Mouse (Mus musculus): ENCODE results near the gene Cap2. TPM values are rescaled to one million over a fixed set of nuclear protein-coding genes. Genes with fewer than 3 reads are reported as not detected.

Gene Cap2
- polyA plus RNA-seq, 1 experiment from 2014 or later: 5.7 TPM

DNA sequence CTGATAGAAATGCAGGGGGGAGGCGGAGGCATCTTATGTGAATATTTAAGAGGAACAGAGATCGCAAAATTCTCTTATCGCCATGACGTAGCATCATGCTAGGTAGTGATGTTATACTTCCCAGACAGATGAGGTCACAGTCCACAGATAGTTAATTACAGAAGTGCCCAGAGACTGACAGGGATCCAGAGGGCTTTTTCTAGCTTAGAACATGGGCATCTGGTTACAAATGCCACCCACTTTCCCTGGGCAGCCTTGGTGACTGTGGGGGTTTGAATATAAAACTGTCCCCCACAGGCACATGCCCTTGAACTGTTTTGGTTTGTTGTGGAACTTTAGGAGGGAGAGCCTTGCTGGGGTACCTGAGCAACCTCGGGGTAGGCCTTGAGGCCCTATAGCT lies 87.0 kb downstream of the Cap2 start:
- 92% methylated on average over 5 of the region's 5 CpGs for WGBS
- Histone ChIP-seq H3K27me3 (ENCODE audit: control insufficient read depth, insufficient read depth, low read length) (no peaks in the 10 kb centered on the region), H3K27ac (ENCODE audit: low read depth, low read length) (no peak overlapping the region), H3K9ac (replicated peaks; ENCODE audit: low read depth, low read length) (no peak overlapping the region), H3K36me3 (ENCODE audit: control insufficient read depth, insufficient read depth, low read length) (no peaks in the 10 kb centered on the region), H3K4me3 (ENCODE audit: low read depth, low read length) (no peak overlapping the region), H3K4me2 (ENCODE audit: low read depth, low read length) (no peak overlapping the region), H3K4me1 (ENCODE audit: control insufficient read depth, insufficient read depth, low read length) (no peaks in the 10 kb centered on the region), H3K9me3 (ENCODE audit: control insufficient read depth, low read length) (no peaks in the 10 kb centered on the region)
- no peak for ATAC-seq (ENCODE audit: low read depth)

- no peak overlapping the region for H3K9ac ChIP-seq (replicated peaks; ENCODE audit: low read depth, low read length)
- ATAC-seq (ENCODE audit: low read depth): no peak
- no peak overlapping the region for H3K4me2 ChIP-seq (ENCODE audit: low read depth, low read length)
- H3K9me3 ChIP-seq (ENCODE audit: control insufficient read depth, low read length): no peaks in the 10 kb centered on the region
- WGBS: 91% methylated on average over 4 of the region's 4 CpGs
- H3K27me3 ChIP-seq (ENCODE audit: control insufficient read depth, insufficient read depth, low read length): no peaks in the 10 kb centered on the region
- H3K4me1 ChIP-seq (ENCODE audit: control insufficient read depth, insufficient read depth, low read length): no peaks in the 10 kb centered on the region
- H3K4me3 ChIP-seq (ENCODE audit: low read depth, low read length): no peak overlapping the region
- H3K27ac ChIP-seq (ENCODE audit: low read depth, low read length): no peak overlapping the region
- H3K36me3 ChIP-seq (ENCODE audit: control insufficient read depth, insufficient read depth, low read length): no peaks in the 10 kb centered on the region
Observed at GRCm38 (mm10) chr13:46590885-46591284, 89.2 kb downstream of the Cap2 start.

DNA sequence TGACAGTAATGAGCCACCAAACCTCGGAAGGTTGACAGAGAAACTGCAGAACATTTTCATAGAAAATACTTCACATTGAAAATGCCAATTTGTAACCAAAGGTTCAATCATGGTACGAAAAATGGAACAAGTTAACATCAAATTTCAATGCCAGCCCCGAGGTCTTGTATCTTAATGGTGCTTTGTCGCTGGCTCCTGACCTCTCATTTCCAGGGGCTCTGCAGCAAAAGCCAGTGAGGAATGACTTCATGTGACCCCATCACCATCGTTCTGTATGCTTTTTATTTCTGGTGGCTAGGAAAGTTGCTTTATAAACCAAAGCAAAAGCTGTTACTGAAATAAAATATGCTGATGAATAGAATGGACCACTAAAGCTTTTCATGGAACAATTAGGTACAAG lies 99.0 kb downstream of the Cap2 start:
- no peaks in the 10 kb centered on the region for H3K9me3 ChIP-seq (ENCODE audit: control insufficient read depth, low read length)
- no peaks in the 10 kb centered on the region for H3K27me3 ChIP-seq (ENCODE audit: control insufficient read depth, insufficient read depth, low read length)
- no peaks in the 10 kb centered on the region for H3K4me1 ChIP-seq (ENCODE audit: control insufficient read depth, insufficient read depth, low read length)
- WGBS: 89% methylated on average over 5 of the region's 5 CpGs
- no peak overlapping the region for H3K27ac ChIP-seq (ENCODE audit: low read depth, low read length)
- H3K36me3 ChIP-seq (ENCODE audit: control insufficient read depth, insufficient read depth, low read length): no peaks in the 10 kb centered on the region
- ATAC-seq (ENCODE audit: low read depth): no peak
- H3K4me3 ChIP-seq (ENCODE audit: low read depth, low read length): no peak overlapping the region
- no peak overlapping the region for H3K4me2 ChIP-seq (ENCODE audit: low read depth, low read length)
- no peak overlapping the region for H3K9ac ChIP-seq (replicated peaks; ENCODE audit: low read depth, low read length)

DNA sequence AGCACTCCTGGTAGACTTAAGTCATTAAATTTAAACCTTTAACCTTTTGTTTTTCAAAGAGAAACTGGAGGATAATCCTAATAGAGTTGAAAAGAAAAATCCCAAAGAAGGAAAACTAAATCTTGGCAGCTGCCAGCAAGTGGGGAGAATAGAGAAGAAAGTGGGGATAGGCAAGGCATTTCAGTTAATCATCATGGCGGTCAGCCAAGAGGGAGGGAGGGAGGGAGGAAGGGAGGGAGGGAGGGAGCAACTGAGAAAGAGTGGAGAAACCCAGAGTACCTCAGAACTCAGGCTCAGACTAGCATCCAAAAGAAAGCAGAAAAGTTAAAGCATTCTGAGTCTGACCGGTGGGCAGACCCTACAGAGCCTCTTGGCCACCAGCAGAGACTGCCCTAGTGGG lies 99.7 kb downstream of the Cap2 start:
- Histone ChIP-seq H3K4me3 (ENCODE audit: low read depth, low read length) (no peak overlapping the region), H3K36me3 (ENCODE audit: control insufficient read depth, insufficient read depth, low read length) (no peaks in the 10 kb centered on the region), H3K9me3 (ENCODE audit: control insufficient read depth, low read length) (no peaks in the 10 kb centered on the region), H3K4me1 (ENCODE audit: control insufficient read depth, insufficient read depth, low read length) (no peaks in the 10 kb centered on the region), H3K27me3 (ENCODE audit: control insufficient read depth, insufficient read depth, low read length) (no peaks in the 10 kb centered on the region), H3K9ac (replicated peaks; ENCODE audit: low read depth, low read length) (no peak overlapping the region), H3K4me2 (ENCODE audit: low read depth, low read length) (no peak overlapping the region), H3K27ac (ENCODE audit: low read depth, low read length) (no peak overlapping the region)
- WGBS: 80% methylated on average over 2 of the region's 2 CpGs
- no peak for ATAC-seq (ENCODE audit: low read depth)

GRCm38 (mm10) chr13:46602674-46603073 lies 101.0 kb downstream of the Cap2 start:
- Histone ChIP-seq H3K4me3 (ENCODE audit: low read depth, low read length) (no peak overlapping the region), H3K27me3 (ENCODE audit: control insufficient read depth, insufficient read depth, low read length) (no peaks in the 10 kb centered on the region), H3K4me1 (ENCODE audit: control insufficient read depth, insufficient read depth, low read length) (no peaks in the 10 kb centered on the region), H3K9ac (replicated peaks; ENCODE audit: low read depth, low read length) (no peak overlapping the region), H3K27ac (ENCODE audit: low read depth, low read length) (no peak overlapping the region), H3K9me3 (ENCODE audit: control insufficient read depth, low read length) (no peaks in the 10 kb centered on the region), H3K36me3 (ENCODE audit: control insufficient read depth, insufficient read depth, low read length) (no peaks in the 10 kb centered on the region), H3K4me2 (ENCODE audit: low read depth, low read length) (no peak overlapping the region)
- 95% methylated on average over 11 of the region's 11 CpGs for WGBS
- ATAC-seq (ENCODE audit: low read depth): no peak

- Histone ChIP-seq H3K9me3 (ENCODE audit: control insufficient read depth, low read length) (no peaks in the 10 kb centered on the region), H3K36me3 (ENCODE audit: control insufficient read depth, insufficient read depth, low read length) (no peaks in the 10 kb centered on the region), H3K4me1 (ENCODE audit: control insufficient read depth, insufficient read depth, low read length) (no peaks in the 10 kb centered on the region), H3K4me2 (ENCODE audit: low read depth, low read length) (no peak overlapping the region), H3K9ac (replicated peaks; ENCODE audit: low read depth, low read length) (no peak overlapping the region), H3K27ac (ENCODE audit: low read depth, low read length) (no peak overlapping the region), H3K27me3 (ENCODE audit: control insufficient read depth, insufficient read depth, low read length) (no peaks in the 10 kb centered on the region), H3K4me3 (ENCODE audit: low read depth, low read length) (no peak overlapping the region)
- no peak for ATAC-seq (ENCODE audit: low read depth)
- WGBS: 88% methylated on average over 3 of the region's 3 CpGs
Observed at GRCm38 (mm10) chr13:46611033-46611432, 109.4 kb downstream of the Cap2 start.

DNA sequence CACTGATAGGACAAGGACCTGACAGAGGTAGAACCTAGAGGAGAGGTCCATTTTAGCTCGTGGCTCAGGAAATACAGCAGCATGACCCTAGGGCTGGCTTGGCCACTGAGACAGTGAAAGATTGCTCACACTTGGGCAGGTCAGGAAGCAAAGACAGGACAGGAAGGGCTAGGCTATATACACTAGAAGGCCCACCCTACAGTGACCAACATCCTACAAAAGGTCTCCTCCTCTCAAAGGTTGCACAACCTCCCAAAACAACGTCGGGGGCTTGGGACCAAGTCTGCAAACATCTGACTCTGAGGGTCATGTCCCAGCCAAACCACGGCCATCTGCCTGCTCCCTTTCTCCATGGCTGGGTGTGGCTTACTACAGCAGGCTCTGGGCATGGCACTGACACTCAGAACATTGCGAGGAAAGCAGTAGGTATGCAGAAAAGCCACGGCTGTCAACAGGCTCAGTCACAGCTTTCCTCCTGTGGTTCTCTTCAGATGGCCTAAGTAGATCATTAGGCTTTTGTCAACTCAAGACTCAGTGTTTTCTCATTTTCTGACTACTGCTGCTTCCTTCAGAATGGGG lies 112.1 kb downstream of the Cap2 start:
- H3K4me2 ChIP-seq (ENCODE audit: low read depth, low read length): no peak overlapping the region
- H3K36me3 ChIP-seq (ENCODE audit: control insufficient read depth, insufficient read depth, low read length): no peaks in the 10 kb centered on the region
- 88% methylated on average over 6 of the region's 6 CpGs for WGBS
- no peaks in the 10 kb centered on the region for H3K4me1 ChIP-seq (ENCODE audit: control insufficient read depth, insufficient read depth, low read length)
- no peak overlapping the region for H3K9ac ChIP-seq (replicated peaks; ENCODE audit: low read depth, low read length)
- no peak for ATAC-seq (ENCODE audit: low read depth)
- no peaks in the 10 kb centered on the region for H3K9me3 ChIP-seq (ENCODE audit: control insufficient read depth, low read length)
- no peak overlapping the region for H3K4me3 ChIP-seq (ENCODE audit: low read depth, low read length)
- H3K27ac ChIP-seq (ENCODE audit: low read depth, low read length): no peak overlapping the region
- H3K27me3 ChIP-seq (ENCODE audit: control insufficient read depth, insufficient read depth, low read length): no peaks in the 10 kb centered on the region

DNA sequence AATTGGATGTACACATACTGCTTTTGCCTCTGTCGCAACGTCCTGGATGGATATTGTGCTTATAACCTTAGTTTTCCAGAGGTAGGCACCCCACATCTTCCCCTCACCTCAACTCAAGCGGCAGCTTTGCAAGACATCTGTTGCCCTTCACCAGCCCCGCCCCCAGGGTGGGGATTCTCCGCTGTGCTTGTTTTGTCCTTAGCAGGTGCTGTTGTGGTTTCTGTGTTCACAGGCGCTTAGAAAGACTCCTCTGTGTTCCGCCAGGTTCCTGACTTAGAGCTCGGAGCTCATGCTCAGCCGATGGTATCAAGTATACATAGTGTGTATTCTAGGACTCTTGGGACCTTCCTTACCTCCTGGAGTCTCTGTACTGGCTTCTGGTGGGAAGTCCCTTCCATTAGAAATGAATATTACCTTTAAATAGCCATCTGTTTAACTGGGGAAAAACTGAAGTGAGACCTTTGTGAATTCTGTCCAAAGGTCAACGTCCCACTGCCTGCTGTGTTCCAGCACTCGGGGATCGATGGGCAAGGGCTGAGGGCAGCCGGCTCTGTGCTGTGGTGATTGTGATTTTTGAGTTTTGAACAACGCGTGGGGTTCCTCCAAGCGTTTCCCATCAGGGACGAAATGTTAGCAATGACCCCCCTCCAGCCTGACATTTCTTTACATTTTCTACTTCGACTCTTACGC lies 115.2 kb downstream of the Cap2 start:
- no peaks in the 10 kb centered on the region for H3K36me3 ChIP-seq (ENCODE audit: control insufficient read depth, insufficient read depth, low read length)
- no peak overlapping the region for H3K4me3 ChIP-seq (ENCODE audit: low read depth, low read length)
- no peak for ATAC-seq (ENCODE audit: low read depth)
- H3K9ac ChIP-seq (replicated peaks; ENCODE audit: low read depth, low read length): no peak overlapping the region
- H3K4me2 ChIP-seq (ENCODE audit: low read depth, low read length): no peak overlapping the region
- H3K27me3 ChIP-seq (ENCODE audit: control insufficient read depth, insufficient read depth, low read length): no peaks in the 10 kb centered on the region
- no peak overlapping the region for H3K27ac ChIP-seq (ENCODE audit: low read depth, low read length)
- H3K9me3 ChIP-seq (ENCODE audit: control insufficient read depth, low read length): no peaks in the 10 kb centered on the region
- no peaks in the 10 kb centered on the region for H3K4me1 ChIP-seq (ENCODE audit: control insufficient read depth, insufficient read depth, low read length)
- 89% methylated on average over 19 of the region's 19 CpGs for WGBS

- Histone ChIP-seq H3K9ac (replicated peaks; ENCODE audit: low read depth, low read length) (no peak overlapping the region), H3K4me1 (ENCODE audit: control insufficient read depth, insufficient read depth, low read length) (no peaks in the 10 kb centered on the region), H3K36me3 (ENCODE audit: control insufficient read depth, insufficient read depth, low read length) (no peaks in the 10 kb centered on the region), H3K27me3 (ENCODE audit: control insufficient read depth, insufficient read depth, low read length) (no peaks in the 10 kb centered on the region), H3K9me3 (ENCODE audit: control insufficient read depth, low read length) (no peaks in the 10 kb centered on the region), H3K4me3 (ENCODE audit: low read depth, low read length) (no peak overlapping the region), H3K4me2 (ENCODE audit: low read depth, low read length) (no peak overlapping the region), H3K27ac (ENCODE audit: low read depth, low read length) (no peak overlapping the region)
- 53% methylated on average over 11 of the region's 11 CpGs for WGBS
- no peak for ATAC-seq (ENCODE audit: low read depth)
Observed at GRCm38 (mm10) chr13:46619633-46620032, 118.0 kb downstream of the Cap2 start.

All from neural tube, embryonic 14.5 days (tissue).